Mouse (Mus musculus) MEL (cell line): ENCODE measurements around the gene Grm6. TPM values are rescaled to one million over a fixed set of nuclear protein-coding genes. Genes with fewer than 3 reads are reported as not detected.

Experiments used
- polyA plus RNA-seq, 2 experiments: library from polyadenylated mRNA; stranded (reverse) in 1 of 2; unstranded in 1 of 2; fragments of >175 nt in 1 of 2; fragments of >200 nt in 1 of 2; gene quantifications; 2 replicates each; pipeline versions ENCODE4 v1.2.1 to v1.2.4; 2012; ENCODE audit warnings: low replicate concordance in 2 of 2, low read depth in 1 of 2; ENCODE audit not compliant: insufficient read length in 2 of 2, insufficient read depth in 1 of 2, missing spikeins in 1 of 2
- total RNA-seq: library from RNA; depleted of rRNA; stranded (reverse); fragments of 300-350 nt; gene quantifications from 2 replicates; pipeline ENCODE4 v1.2.3, GENCODE M21; 2012; rRNA removed

The Grm6 gene
- total and polyA plus RNA-seq, 3 experiments, result 0.14 TPM; not detected in 2

Other genes starting within 250 kb of the Grm6 start
- not detected in 2 replicates for gene Adamts2, start 248.6 kb upstream of the Grm6 start, total RNA-seq
- not detected for gene Adamts2, start 248.6 kb upstream of the Grm6 start, polyA plus RNA-seq
- 2.1 and 4.5 TPM in 2 replicates for gene Zfp354c, start 23.0 kb upstream of the Grm6 start, total RNA-seq
- gene Zfp354c, start 23.0 kb upstream of the Grm6 start, polyA plus RNA-seq, result 1 to 10 TPM in 1 of 2 experiments, not detected in 1; 4.2 TPM
- not detected in 2 replicates for gene Zfp879, start 9.1 kb upstream of the Grm6 start, total RNA-seq
- not detected for gene Zfp879, start 9.1 kb upstream of the Grm6 start, polyA plus RNA-seq
- not detected in 2 replicates for gene Zfp454, start 37.0 kb downstream of the Grm6 start, total RNA-seq
- gene Zfp454, start 37.0 kb downstream of the Grm6 start, polyA plus RNA-seq, result not detected
- not detected in 2 replicates for gene Zfp2, start 65.5 kb downstream of the Grm6 start, total RNA-seq
- gene Zfp2, start 65.5 kb downstream of the Grm6 start, polyA plus RNA-seq, result not detected
- not detected in 2 replicates for gene Zfp354b, start 80.9 kb downstream of the Grm6 start, total RNA-seq
- not detected for gene Zfp354b, start 80.9 kb downstream of the Grm6 start, polyA plus RNA-seq
- gene 4933414I15Rik, start 93.1 kb downstream of the Grm6 start, total RNA-seq, result not detected in 2 replicates
- gene 4933414I15Rik, start 93.1 kb downstream of the Grm6 start, polyA plus RNA-seq, result not detected
- not detected in 2 replicates for gene Prop1, start 103.1 kb downstream of the Grm6 start, total RNA-seq
- gene Prop1, start 103.1 kb downstream of the Grm6 start, polyA plus RNA-seq, result not detected
- not detected in 2 replicates for gene Olfr1378, start 115.8 kb downstream of the Grm6 start, total RNA-seq
- not detected for gene Olfr1378, start 115.8 kb downstream of the Grm6 start, polyA plus RNA-seq
- gene Olfr1377, start 131.3 kb downstream of the Grm6 start, total RNA-seq, result not detected in 2 replicates
- not detected for gene Olfr1377, start 131.3 kb downstream of the Grm6 start, polyA plus RNA-seq
- not detected in 2 replicates for gene Olfr51, start 152.9 kb downstream of the Grm6 start, total RNA-seq
- gene Olfr51, start 152.9 kb downstream of the Grm6 start, polyA plus RNA-seq, result not detected
- gene Olfr54, start 163.6 kb downstream of the Grm6 start, total RNA-seq, result not detected in 2 replicates
- gene Olfr54, start 163.6 kb downstream of the Grm6 start, polyA plus RNA-seq, result not detected
- gene Olfr1375, start 197.4 kb downstream of the Grm6 start, total RNA-seq, result not detected in 2 replicates
- gene Olfr1375, start 197.4 kb downstream of the Grm6 start, polyA plus RNA-seq, result not detected
- not detected in 2 replicates for gene Zfp354a, start 208.6 kb downstream of the Grm6 start, total RNA-seq
- not detected for gene Zfp354a, start 208.6 kb downstream of the Grm6 start, polyA plus RNA-seq